Mouse (Mus musculus) cerebellum, adult 2 months (tissue): ENCODE results near the gene Gapdhs.

ENCODE experiments used
- CTCF ChIP-seq: fragments of 200-500 bp; IDR thresholded peaks from 2 replicates; pipeline ENCODE4 v1.5.1; 2011; ENCODE audit warnings: low read depth, mild to moderate bottlenecking, control low read depth, low read length, moderate library complexity, borderline replicate concordance; ENCODE audit not compliant: insufficient read depth
- POLR2A ChIP-seq: fragments of 200-500 bp; IDR thresholded peaks from 2 replicates; pipeline ENCODE4 v1.6.1; 2011; ENCODE audit warnings: low read length, control low read depth, borderline replicate concordance; ENCODE audit not compliant: insufficient read depth

DNA sequence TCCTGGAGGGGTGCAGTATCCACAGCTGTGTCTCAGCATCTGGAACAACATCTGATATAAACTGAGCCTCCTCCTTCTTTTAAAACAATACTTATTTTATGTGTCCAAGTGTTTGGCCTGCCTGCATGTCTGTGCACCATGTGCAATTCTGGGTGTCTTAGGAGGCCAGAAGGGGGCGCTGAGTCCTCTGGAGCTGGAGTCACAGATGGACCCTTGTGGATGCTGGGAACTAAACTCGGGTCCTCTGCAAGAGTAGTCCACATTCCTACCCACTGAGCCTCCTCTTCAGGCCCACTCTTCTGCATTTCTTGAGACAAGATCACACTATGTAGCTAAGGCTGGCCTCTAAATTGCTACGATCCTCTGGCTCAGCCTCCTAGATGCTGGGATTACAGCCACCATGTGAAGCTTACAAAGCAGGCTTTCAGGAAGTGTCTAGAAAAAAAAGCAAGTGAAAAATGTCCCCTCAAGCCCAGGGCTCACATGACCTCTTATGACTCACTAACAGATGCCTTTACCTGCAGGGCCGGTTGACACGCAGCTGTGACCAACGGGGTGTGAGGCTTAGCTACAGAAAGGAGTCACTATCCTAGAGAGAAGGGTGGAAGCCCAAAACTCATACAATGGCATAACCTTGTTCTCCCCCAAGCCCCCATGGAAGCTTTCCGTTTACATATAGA is 4.2 kb upstream of the Gapdhs start:
- TF ChIP-seq CTCF (no peak), POLR2A (no peak)
